Mouse (Mus musculus) spleen, adult 2 months (tissue): ENCODE data around the gene S100a2.

Source experiments
- CTCF ChIP-seq: fragments of 200-500 bp; IDR thresholded peaks from 2 replicates; pipeline ENCODE4 v1.5.1; 2011; ENCODE audit warnings: mild to moderate bottlenecking, inconsistent platforms; ENCODE audit not compliant: insufficient read depth, insufficient read length, insufficient replicate concordance; ENCODE audit errors: extremely low read depth
- POLR2A ChIP-seq: fragments of 200-500 bp; IDR thresholded peaks from 2 replicates; pipeline ENCODE4 v1.6.1; 2011; ENCODE audit warnings: low read depth, low read length, inconsistent platforms

GRCm38 (mm10) chr3:90608223-90608622, 18.2 kb downstream of the S100a2 start, which contains the start of gene S100a5:
- TF ChIP-seq POLR2A (no peak), CTCF (no peak)
